Mouse (Mus musculus) bone marrow, adult 2 months (tissue): ENCODE data around the gene Fam207a.

Experiments
- CTCF ChIP-seq: fragments of 200-500 bp; IDR thresholded peaks from 2 replicates; pipeline ENCODE4 v1.5.1; 2011; ENCODE audit warnings: low read length, control low read depth; ENCODE audit not compliant: control insufficient read depth, insufficient read depth
- POLR2A ChIP-seq: fragments of 200-500 bp; IDR thresholded peaks from 2 replicates; pipeline ENCODE4 v1.6.1; 2011; ENCODE audit warnings: low read depth, mild to moderate bottlenecking, control low read depth, low read length, borderline replicate concordance; ENCODE audit not compliant: control insufficient read depth

GRCm38 (mm10) chr10:77447755-77448154 lies 67.8 kb downstream of the Fam207a start:
- TF ChIP-seq CTCF (no peak), POLR2A (no peak)
